ENCODE assay signal across 8 mouse cellular contexts in the genomic region with DNA sequence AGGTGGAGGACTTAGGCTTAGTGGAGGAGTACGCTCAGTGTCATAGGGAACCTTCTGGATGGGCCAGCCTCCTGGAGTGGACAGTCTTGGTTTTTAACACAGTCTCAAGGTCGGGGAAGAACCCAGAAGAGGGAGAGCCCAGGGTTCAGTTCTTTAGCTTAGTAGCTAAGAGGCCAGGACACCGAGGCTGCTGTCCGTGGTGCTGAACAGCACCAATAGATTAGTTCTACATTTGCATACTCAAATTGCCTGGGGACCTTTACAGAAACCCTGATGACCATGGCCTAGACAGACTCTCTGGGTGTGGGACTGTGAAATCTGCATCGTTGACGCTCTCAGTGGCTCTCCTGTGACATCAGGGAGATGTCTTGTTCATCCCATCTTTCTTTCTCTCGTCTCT. TPM values are rescaled to one million over a fixed set of nuclear protein-coding genes. Genes with fewer than 3 reads are reported as not detected.
DNase-seq lines count a peak whose midpoint lies in the region; TF ChIP-seq lines count a peak whose summit lies in the region.

No protein-coding gene starts in this region.

- 32% methylated on average over 7 of the region's 7 CpGs for whole genome bisulfite sequencing in thymus, adult 2 months

- no peak overlapping the region for H3K4me3 ChIP-seq in thymus, adult 2 months (ENCODE audit: control insufficient read depth, insufficient read depth, low read length)

- TF ChIP-seq CTCF in thymus, adult 2 months (IDR thresholded peaks at IDR 0.05; ENCODE audit: borderline replicate concordance, control insufficient read depth, extremely low read depth, insufficient read depth, low read length, poor library complexity) = no peak

- H3K4me1 ChIP-seq in thymus, adult 2 months (replicated peaks; ENCODE audit: control insufficient read depth, insufficient read depth, low read length) = no peaks in the 10 kb centered on the region

- intact Hi-C loops in gastrocnemius, postnatal 14 days (cut with DNase I; ENCODE audit: low total_unique reads) = no loop called here

- no peaks in the 10 kb centered on the region for H3K36me3 ChIP-seq in thymus, adult 2 months (ENCODE audit: control insufficient read depth, insufficient read depth, low read length)

- DNase-seq in gastrocnemius, postnatal 14 days = peak; percentile 36
- no peak for DNase-seq in gastrocnemius, adult 18-20 months (ENCODE audit: low spot score)
- DNase-seq in thymus, adult 2 months = peak; percentile 40
- no peak for DNase-seq in thymus, adult 18-20 months
- DNase-seq in kidney, postnatal 36 days = peak; percentile 50 to 87
- DNase-seq in thymus, postnatal 14 days = peak; percentile 57
- no peak for DNase-seq in layer of hippocampus, adult 9-11 months
- DNase-seq in frontal cortex, postnatal 36 days (ENCODE audit: low spot score in 2 of 2) = no peak

- H3K27me3 ChIP-seq in thymus, adult 2 months (ENCODE audit: control insufficient read depth, insufficient read depth, low read length) = no peaks in the 10 kb centered on the region

- no peak for TF ChIP-seq POLR2A in thymus, adult 2 months (IDR thresholded peaks at IDR 0.05; ENCODE audit: control insufficient read depth, extremely low read depth, insufficient read depth, low read length, poor library complexity)

- no peak overlapping the region for H3K27ac ChIP-seq in thymus, adult 2 months (ENCODE audit: control insufficient read depth, insufficient read depth, low read length)

RNA-seq across cellular contexts. Expression of a gene that starts 19.1 kb away (rescaled TPM):
- total RNA-seq in gastrocnemius, postnatal 14 days (2021) = 1 to 10 TPM in 1 of 2 experiments, under 1 TPM in 1; 0.55 to 1.0 TPM
- total RNA-seq in gastrocnemius, adult 18-20 months (2021) = under 1 TPM; 0.40 to 0.55 TPM
- 0.70 and 1.3 TPM in 2 replicates for polyA plus RNA-seq in thymus, adult 2 months (2012; rRNA removed)

RNA-seq across cellular contexts. Expression of a gene that starts 39.2 kb away (rescaled TPM):
- total RNA-seq in gastrocnemius, postnatal 14 days (2021) = 1 to 10 TPM in 1 of 2 experiments, under 1 TPM in 1; 0.95 to 1.2 TPM
- total RNA-seq in gastrocnemius, adult 18-20 months (2021) = under 1 TPM; 0.43 to 0.85 TPM
- 29.1 and 31.7 TPM in 2 replicates for polyA plus RNA-seq in thymus, adult 2 months (2012; rRNA removed)

RNA-seq across cellular contexts. Expression of a gene that starts 54.9 kb away (rescaled TPM):
- total RNA-seq in gastrocnemius, postnatal 14 days (2021) = 10 to 100 TPM; 12.3 TPM
- 10 to 100 TPM; 11.1 to 11.7 TPM for total RNA-seq in gastrocnemius, adult 18-20 months (2021)
- 72.3 and 73.7 TPM in 2 replicates for polyA plus RNA-seq in thymus, adult 2 months (2012; rRNA removed)

Comparison
In these comparisons a context has a peak if more than half of its experiments do, and no peak if none do; other contexts are left out.
1. DNase-seq: peak in gastrocnemius, postnatal 14 days (single experiment), thymus, adult 2 months (single experiment), kidney, postnatal 36 days (2 of 2) and thymus, postnatal 14 days (single experiment); none in gastrocnemius, adult 18-20 months (single experiment), thymus, adult 18-20 months (0 of 2), layer of hippocampus, adult 9-11 months (single experiment) and frontal cortex, postnatal 36 days (0 of 2).